Mouse (Mus musculus) Patski (cell line): ENCODE results near the gene Stk19. TPM values are rescaled to one million over a fixed set of nuclear protein-coding genes. Genes with fewer than 3 reads are reported as not detected.

Experiments used
- ATAC-seq: fragments of 100-300 bp; one replicate; pipeline ENCODE4 v1.8.0; 2021
- CTCF ChIA-PET: fragments of 350-600 bp; sonication (Branson Sonifier 250); formaldehyde crosslinking; loops from one replicate; lab custom pipeline; 2022; ENCODE audit warnings: inconsistent platforms; lab: Charles Lee
- POLR2A ChIA-PET: fragments of 350-600 bp; sonication (Branson Sonifier 250); formaldehyde crosslinking; loops from one replicate; lab custom pipeline; 2022; ENCODE audit warnings: antibody characterized with exemption, inconsistent platforms; lab: Charles Lee
- DNase-seq: peaks from one replicate; pipeline ENCODE4 v3.0.0-alpha.2; 2011; ENCODE audit warnings: low read depth, low spot score
- H3K27me3 ChIP-seq: fragments of 371-371 bp; one replicate; pipeline ENCODE4 v1.5.1; 2021
- CTCF ChIP-seq: fragments of 100-300 bp; IDR thresholded peaks from one replicate; pipeline ENCODE4 v1.5.1; 2021
- in situ Hi-C: fragments of 300-500 bp; cut with MboI; formaldehyde crosslinking; loops from 3 replicates; pipeline ENCODE4 v1.11.1; 2018; ENCODE audit warnings: low pct_unique_long_range_greater_than_20kb, mixed read lengths
- polyA plus RNA-seq: library from polyadenylated mRNA; unstranded; gene quantifications from one replicate; pipeline ENCODE4 v1.2.3, GENCODE M21; 2021

Gene Stk19
- polyA plus RNA-seq, 1 experiment from 2014 or later: 50.8 TPM

GRCm38 (mm10) chr17:34796311-34797140 lies 40.2 kb downstream of the Stk19 start:
- DNase-seq (no peak), ATAC-seq (no peak)
- POLR2A ChIA-PET: no interaction called here
- no peaks in the 10 kb centered on the region for H3K27me3 ChIP-seq
- no peak for TF ChIP-seq CTCF
- in situ Hi-C loops: no loop called here
- CTCF ChIA-PET: no interaction called here

GRCm38 (mm10) chr17:34795633-34796032 lies 41.1 kb downstream of the Stk19 start:
- in situ Hi-C loops: no loop called here
- TF ChIP-seq CTCF: no peak
- ChIA-PET POLR2A (no interaction called here), CTCF (no interaction called here)
- no peaks in the 10 kb centered on the region for H3K27me3 ChIP-seq
- DNase-seq (no peak), ATAC-seq (no peak)

GRCm38 (mm10) chr17:34795016-34795415 lies 41.7 kb downstream of the Stk19 start:
- ChIA-PET POLR2A (no interaction called here), CTCF (no interaction called here)
- TF ChIP-seq CTCF: no peak
- H3K27me3 ChIP-seq: no peaks in the 10 kb centered on the region
- ATAC-seq (no peak), DNase-seq (no peak)
- in situ Hi-C loops: no loop called here

- H3K27me3 ChIP-seq: peaks cover 12% of the 10 kb centered on the region
- TF ChIP-seq CTCF: no peak
- POLR2A ChIA-PET: no interaction called here
- CTCF ChIA-PET: no interaction called here
- DNase-seq (no peak), ATAC-seq (no peak)
- in situ Hi-C loops: no loop called here
Observed at GRCm38 (mm10) chr17:34777680-34778325, 58.9 kb downstream of the Stk19 start.

Other genes with a start within 250 kb of the Stk19 start
- 0.35 TPM for gene Gpsm3, start 247.1 kb downstream of the Stk19 start, polyA plus RNA-seq
- 59.7 TPM for gene Pbx2, start 245.7 kb downstream of the Stk19 start, polyA plus RNA-seq
- gene Ager, start 239.1 kb downstream of the Stk19 start, polyA plus RNA-seq: 1.2 TPM
- gene Rnf5, start 233.3 kb downstream of the Stk19 start, polyA plus RNA-seq: 69.1 TPM
- gene Agpat1, start 232.7 kb downstream of the Stk19 start, polyA plus RNA-seq: 128 TPM
- 2.5 TPM for gene Egfl8, start 221.0 kb downstream of the Stk19 start, polyA plus RNA-seq
- gene Ppt2, start 208.4 kb downstream of the Stk19 start, polyA plus RNA-seq: 108 TPM
- 6.7 TPM for gene Prrt1, start 207.4 kb downstream of the Stk19 start, polyA plus RNA-seq
- gene Fkbpl, start 192.2 kb downstream of the Stk19 start, polyA plus RNA-seq: 22.5 TPM
- gene Atf6b, start 189.8 kb downstream of the Stk19 start, polyA plus RNA-seq: 88.4 TPM
- 0.50 TPM for gene Tnxb, start 166.4 kb downstream of the Stk19 start, polyA plus RNA-seq
- 1.1 TPM for gene C4b, start 93.1 kb downstream of the Stk19 start, polyA plus RNA-seq
- gene Cyp21a1, start 32.4 kb downstream of the Stk19 start, polyA plus RNA-seq: not detected
- gene Dxo, start 74 bp upstream of the Stk19 start, polyA plus RNA-seq: 34.4 TPM
- 69.3 TPM for gene Skiv2l, start 13.3 kb upstream of the Stk19 start, polyA plus RNA-seq
- 73.2 TPM for gene Nelfe, start 13.4 kb upstream of the Stk19 start, polyA plus RNA-seq
- 3.1 TPM for gene Cfb, start 25.6 kb upstream of the Stk19 start, polyA plus RNA-seq
- gene Zbtb12, start 42.5 kb upstream of the Stk19 start, polyA plus RNA-seq: 33.5 TPM
- not detected for gene Gm20547, start 45.1 kb upstream of the Stk19 start, polyA plus RNA-seq
- 0.65 TPM for gene C2, start 61.3 kb upstream of the Stk19 start, polyA plus RNA-seq
- gene Ehmt2, start 61.5 kb upstream of the Stk19 start, polyA plus RNA-seq: 200 TPM
- 0.37 TPM for gene Slc44a4, start 77.5 kb upstream of the Stk19 start, polyA plus RNA-seq
- 75.4 TPM for gene Neu1, start 94.3 kb upstream of the Stk19 start, polyA plus RNA-seq
- 47.3 TPM for gene Hspa1b, start 122.3 kb upstream of the Stk19 start, polyA plus RNA-seq
- gene Gm20481, start 133.0 kb upstream of the Stk19 start, polyA plus RNA-seq: 1.2 TPM
- 9.2 TPM for gene Hspa1a, start 135.2 kb upstream of the Stk19 start, polyA plus RNA-seq
- 1.9 TPM for gene Hspa1l, start 135.8 kb upstream of the Stk19 start, polyA plus RNA-seq
- 64.4 TPM for gene Lsm2, start 144.9 kb upstream of the Stk19 start, polyA plus RNA-seq
- gene Vars, start 164.0 kb upstream of the Stk19 start, polyA plus RNA-seq: 123 TPM
- gene Vwa7, start 179.6 kb upstream of the Stk19 start, polyA plus RNA-seq: 1.2 TPM
- 0.64 TPM for gene Sapcd1, start 191.1 kb upstream of the Stk19 start, polyA plus RNA-seq
- gene Msh5, start 209.8 kb upstream of the Stk19 start, polyA plus RNA-seq: 2.9 TPM
- gene Clic1, start 213.0 kb upstream of the Stk19 start, polyA plus RNA-seq: 671 TPM
- 198 TPM for gene Ddah2, start 222.1 kb upstream of the Stk19 start, polyA plus RNA-seq
- gene Ly6g6c, start 228.4 kb upstream of the Stk19 start, polyA plus RNA-seq: not detected
- not detected for gene Mpig6b, start 229.2 kb upstream of the Stk19 start, polyA plus RNA-seq
- not detected for gene Ly6g6e, start 240.0 kb upstream of the Stk19 start, polyA plus RNA-seq
- 0.19 TPM for gene Ly6g6d, start 241.1 kb upstream of the Stk19 start, polyA plus RNA-seq
- gene Ly6g6f, start 248.7 kb upstream of the Stk19 start, polyA plus RNA-seq: not detected